Mouse (Mus musculus) thymus, adult 2 months (tissue): ENCODE results near the gene Slc38a4.

Experiments used
- CTCF ChIP-seq: fragments of 200-500 bp; IDR thresholded peaks from 2 replicates; pipeline ENCODE4 v1.5.1; 2012; ENCODE audit warnings: mild to moderate bottlenecking, control low read depth, low read length, moderate library complexity, borderline replicate concordance; ENCODE audit not compliant: control insufficient read depth, poor library complexity, insufficient read depth; ENCODE audit errors: extremely low read depth
- POLR2A ChIP-seq: fragments of 200-500 bp; IDR thresholded peaks from 2 replicates; pipeline ENCODE4 v1.6.1; 2012; ENCODE audit warnings: mild to moderate bottlenecking, low read length, control low read depth, moderate library complexity; ENCODE audit not compliant: control insufficient read depth, poor library complexity, insufficient read depth; ENCODE audit errors: extremely low read depth

- TF ChIP-seq POLR2A: no peak
- TF ChIP-seq CTCF: no peak
Observed at GRCm38 (mm10) chr15:97099101-97099500, 43.3 kb upstream of the Slc38a4 start.
